Mouse (Mus musculus) adrenal gland, postnatal 25 days (tissue): ENCODE results near the gene Usp48. TPM values are rescaled to one million over a fixed set of nuclear protein-coding genes. Genes with fewer than 3 reads are reported as not detected.

Experiments
- DNase-seq: peaks from one replicate; pipeline ENCODE4 v3.0.0; 2021; ENCODE audit warnings: mixed read lengths
- total RNA-seq: library from RNA; stranded (reverse); gene quantifications from 2 replicates; pipeline ENCODE4 v1.2.3, GENCODE M21; 2021

Gene Usp48
- total RNA-seq, 1 experiment from 2014 or later, result 144 TPM

- no peak for DNase-seq
These were observed 68.0 kb downstream of the Usp48 start for GRCm38 (mm10) chr4:137661547-137661946.

- DNase-seq, result no peak
These were observed 69.9 kb downstream of the Usp48 start for GRCm38 (mm10) chr4:137663491-137663890.

- peak; percentile 70 for DNase-seq
These were observed 71.0 kb downstream of the Usp48 start, which contains the start of gene Rap1gap for GRCm38 (mm10) chr4:137664433-137664979. TSS of gene Rap1gap (plus strand) at chr4:137664726.

- peak; percentile 47 for DNase-seq
These were observed 71.6 kb downstream of the Usp48 start for GRCm38 (mm10) chr4:137664980-137665675.

- no peak for DNase-seq
These were observed 72.2 kb downstream of the Usp48 start for GRCm38 (mm10) chr4:137665791-137666190.

- DNase-seq, result no peak
These were observed 72.9 kb downstream of the Usp48 start for GRCm38 (mm10) chr4:137666283-137666957.

- DNase-seq, result no peak
These were observed 73.4 kb downstream of the Usp48 start for GRCm38 (mm10) chr4:137666958-137667345.

- DNase-seq, result no peak
These were observed 74.2 kb downstream of the Usp48 start for GRCm38 (mm10) chr4:137667747-137668146.

- no peak for DNase-seq
These were observed 78.4 kb downstream of the Usp48 start for GRCm38 (mm10) chr4:137671711-137672500.

- DNase-seq, result no peak
These were observed 82.0 kb downstream of the Usp48 start for GRCm38 (mm10) chr4:137675566-137675965.

GRCm38 (mm10) chr4:137676057-137676456 lies 82.5 kb downstream of the Usp48 start:
- peak; percentile 75 for DNase-seq

GRCm38 (mm10) chr4:137676700-137677484 lies 83.3 kb downstream of the Usp48 start:
- DNase-seq, result no peak

- DNase-seq, result peak; percentile 33
These were observed 84.4 kb downstream of the Usp48 start for GRCm38 (mm10) chr4:137677906-137678305.

- no peak for DNase-seq
These were observed 85.0 kb downstream of the Usp48 start for GRCm38 (mm10) chr4:137678568-137678967.

- DNase-seq, result no peak
These were observed 86.5 kb downstream of the Usp48 start for GRCm38 (mm10) chr4:137679979-137680550.

GRCm38 (mm10) chr4:137680721-137681120 lies 87.2 kb downstream of the Usp48 start:
- DNase-seq, result no peak

GRCm38 (mm10) chr4:137681408-137682104 lies 88.0 kb downstream of the Usp48 start:
- DNase-seq, result peak; percentile 68

- DNase-seq, result no peak
These were observed 89.5 kb downstream of the Usp48 start for GRCm38 (mm10) chr4:137682961-137683453.

GRCm38 (mm10) chr4:137684830-137685343 lies 91.3 kb downstream of the Usp48 start:
- no peak for DNase-seq

GRCm38 (mm10) chr4:137686303-137686702 lies 92.7 kb downstream of the Usp48 start:
- DNase-seq, result no peak
